Mouse (Mus musculus) kidney, postnatal 4 days (tissue): ENCODE results near the gene Plekha8.

Experiments used
- DNase-seq, 2 experiments: peaks; one replicate each; pipeline ENCODE4 v3.0.0; 2021; ENCODE audit warnings: mixed read lengths in 2 of 2

The Plekha8 gene

GRCm38 (mm10) chr6:54586911-54587310, 8.0 kb upstream of the Plekha8 start:
- DNase-seq: no peak

- no peak for DNase-seq
These were observed 7.2 kb upstream of the Plekha8 start for GRCm38 (mm10) chr6:54587683-54588082.

GRCm38 (mm10) chr6:54588212-54588611, 6.7 kb upstream of the Plekha8 start:
- DNase-seq: no peak

- no peak for DNase-seq
These were observed 4.2 kb upstream of the Plekha8 start for GRCm38 (mm10) chr6:54590691-54591090.

- DNase-seq: no peak
These were observed 3.1 kb upstream of the Plekha8 start for GRCm38 (mm10) chr6:54591778-54592177.

DNA sequence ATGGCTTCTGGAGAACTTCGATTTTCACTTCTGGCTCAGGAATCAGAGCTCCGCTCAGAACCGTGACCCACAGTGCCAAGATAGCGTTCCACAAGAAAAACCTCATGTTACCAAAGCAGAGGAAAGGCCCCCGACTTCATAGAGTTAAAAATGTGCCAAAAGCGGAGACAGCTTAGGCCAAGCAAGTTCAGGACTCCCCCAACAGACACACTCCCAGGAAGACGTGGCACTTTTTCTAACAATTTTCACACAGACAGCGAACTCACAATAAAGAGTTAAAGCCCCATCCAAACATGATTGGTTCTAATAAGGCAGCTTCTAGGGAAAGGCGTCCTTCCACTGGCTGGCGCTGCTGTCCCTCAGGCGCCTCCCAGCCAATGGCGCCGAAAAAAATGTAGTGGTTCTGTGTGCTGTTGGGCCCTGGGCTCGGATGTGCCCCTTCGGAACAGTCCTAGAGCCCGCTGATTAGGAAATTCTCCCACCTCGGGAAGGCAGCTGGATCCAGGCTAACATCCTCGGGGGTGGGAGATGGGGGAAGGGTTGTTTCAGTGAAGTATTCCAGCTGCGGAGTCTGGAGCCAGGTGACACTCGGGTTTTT, 1.9 kb upstream of the Plekha8 start:
- peak; percentile 95 to 97 for DNase-seq

DNA sequence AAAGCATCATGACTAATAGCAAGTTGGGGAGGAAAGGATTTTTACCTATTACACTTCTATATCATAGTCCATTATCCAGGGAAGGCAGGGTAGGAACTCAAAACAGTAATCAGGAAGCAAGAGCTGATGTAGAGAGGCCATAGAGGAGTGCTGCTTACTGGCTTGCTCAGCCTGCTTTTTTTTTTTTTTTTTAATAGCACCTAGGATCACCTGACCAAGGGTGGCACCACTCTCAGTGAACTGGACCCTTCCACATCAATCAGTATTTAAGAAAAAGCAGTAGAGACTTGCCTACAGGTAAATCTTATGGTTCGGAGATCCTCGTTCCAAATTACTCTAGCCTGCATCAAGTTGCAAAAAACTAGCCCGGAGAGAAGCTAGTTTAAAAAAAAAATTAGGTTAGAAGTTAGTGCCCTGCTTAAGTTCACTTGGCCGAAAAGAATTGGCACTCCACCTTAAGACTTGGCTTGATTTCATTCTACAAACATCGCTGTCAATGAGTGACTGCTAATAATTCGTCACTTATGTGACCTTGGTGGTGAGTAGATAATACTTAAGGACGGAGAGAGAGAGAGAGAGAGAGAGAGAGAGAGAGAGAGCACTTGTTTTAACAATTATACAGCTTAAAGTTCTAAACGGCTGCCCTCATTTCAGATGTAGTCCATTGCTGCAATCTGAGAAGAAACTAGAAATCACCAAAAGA, 994 bp upstream of the Plekha8 start:
- no peak for DNase-seq

GRCm38 (mm10) chr6:54595330-54595878, 493 bp downstream of the Plekha8 start:
- DNase-seq: no peak

- no peak for DNase-seq
These were observed 2.3 kb downstream of the Plekha8 start, which contains the start of gene Fkbp14 for GRCm38 (mm10) chr6:54597208-54597607. TSS of gene Fkbp14 (minus strand) at chr6:54597308.

DNA sequence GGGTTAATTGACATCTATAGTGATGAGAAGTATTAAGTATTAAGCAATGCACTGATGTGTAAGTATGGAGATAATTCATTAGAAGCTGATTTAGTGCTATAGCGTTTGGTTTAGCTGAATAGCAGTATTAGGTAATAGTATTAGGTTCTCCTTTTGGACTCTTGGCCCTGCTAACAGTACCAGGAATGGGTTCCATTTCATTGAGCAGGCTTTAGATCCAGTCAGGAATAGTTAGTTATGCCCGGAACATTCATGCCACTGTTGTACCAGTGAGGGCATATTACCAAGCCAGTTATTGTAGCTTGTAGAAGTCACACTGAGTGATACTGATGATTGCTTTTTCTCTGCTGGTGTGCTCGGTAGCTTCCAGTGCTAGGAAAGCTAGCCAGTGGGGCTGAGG, 2.8 kb downstream of the Plekha8 start:
- no peak for DNase-seq

DNA sequence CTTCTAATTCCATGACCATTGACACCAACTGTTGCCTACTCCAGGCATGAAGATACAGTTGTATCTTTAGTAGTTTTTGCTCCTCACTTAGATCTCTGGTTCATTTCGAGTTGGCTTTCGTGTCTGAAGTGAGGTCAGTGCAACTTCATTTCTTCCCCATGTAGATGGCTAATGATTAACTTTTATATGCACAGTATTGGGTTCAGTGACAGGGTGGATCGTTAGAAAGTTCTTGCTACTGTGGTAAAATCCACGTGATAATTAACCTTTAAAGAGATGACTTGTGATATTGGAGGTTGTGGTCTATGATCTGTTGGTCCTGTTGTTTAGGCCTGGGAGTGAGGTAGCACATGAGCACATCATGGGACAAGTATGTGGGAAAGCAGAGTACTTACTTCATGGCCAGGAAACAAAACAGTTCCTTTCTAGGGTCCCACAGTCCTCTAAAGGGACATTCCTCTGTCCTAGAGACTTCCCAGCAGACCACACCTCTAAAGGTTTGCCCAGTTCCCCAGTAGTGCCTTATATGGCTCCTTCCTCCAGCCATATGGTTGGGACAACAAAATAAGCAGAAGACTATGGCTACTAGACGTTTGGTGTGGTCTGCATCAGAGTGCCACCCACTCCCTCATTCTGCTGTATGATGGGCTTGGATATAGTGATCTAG, 5.9 kb downstream of the Plekha8 start:
- no peak for DNase-seq

DNA sequence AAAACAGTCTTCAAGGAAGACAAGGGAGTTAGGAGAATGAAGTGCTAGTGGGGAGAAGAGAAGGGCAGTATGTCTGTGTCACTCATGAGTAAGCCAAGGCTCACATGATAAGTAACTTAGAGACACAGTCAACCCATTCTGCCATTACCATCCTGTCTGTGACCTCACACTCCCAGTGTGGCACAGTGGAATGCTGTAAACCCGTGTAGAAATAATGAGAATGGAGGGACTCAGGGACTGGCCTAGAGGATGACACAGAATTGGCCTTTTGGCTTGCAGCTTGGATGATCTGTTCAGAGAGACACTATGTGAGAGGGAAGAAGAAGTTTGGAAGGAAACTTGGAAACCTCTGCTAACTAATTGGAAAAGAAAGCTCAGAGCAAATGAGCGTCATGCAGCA, 8.0 kb downstream of the Plekha8 start:
- no peak for DNase-seq

- peak; percentile 53 to 55 for DNase-seq
These were observed 9.2 kb downstream of the Plekha8 start for GRCm38 (mm10) chr6:54604001-54604715.

DNA sequence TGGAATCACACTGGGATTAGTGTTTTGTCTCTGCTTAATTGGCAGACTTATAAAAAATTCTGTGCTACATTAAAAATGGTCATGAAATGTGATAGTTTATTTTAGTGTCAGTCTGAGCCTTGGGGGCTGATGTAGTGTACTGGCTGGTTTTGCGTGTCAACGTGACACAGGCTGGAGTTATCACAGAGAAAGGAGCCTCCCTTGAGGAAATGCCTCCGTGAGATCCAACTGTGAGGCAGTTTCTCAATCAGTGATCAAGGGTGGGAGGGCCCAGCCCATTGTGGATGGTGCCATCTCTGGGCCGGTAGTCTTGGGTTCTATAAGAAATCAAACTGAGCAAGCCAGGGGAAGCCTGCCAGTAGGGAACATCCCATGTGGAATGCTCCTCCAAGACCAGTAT, 11.3 kb downstream of the Plekha8 start:
- DNase-seq: no peak

DNA sequence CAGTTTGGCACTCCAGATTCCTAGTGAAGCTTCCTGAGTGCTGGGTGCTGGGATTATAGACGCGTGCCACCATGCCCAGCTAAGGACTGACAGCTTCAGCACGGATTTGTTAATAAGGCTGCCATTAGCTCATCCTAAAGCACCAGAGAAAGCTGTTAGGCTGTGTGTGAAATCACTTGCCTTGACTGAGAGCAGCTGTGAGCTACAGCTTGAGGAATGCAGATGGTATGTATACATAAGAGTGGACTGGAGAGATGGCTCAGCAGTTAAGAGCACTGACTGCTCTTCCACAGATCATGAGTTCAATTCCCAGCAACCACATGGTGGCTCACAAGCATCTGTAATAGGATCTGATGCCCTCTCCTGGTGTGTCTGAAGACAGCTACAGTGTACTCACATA, 22.5 kb downstream of the Plekha8 start:
- no peak for DNase-seq

- peak; percentile 36 to 50 for DNase-seq
These were observed 24.6 kb downstream of the Plekha8 start for GRCm38 (mm10) chr6:54619530-54619929.

GRCm38 (mm10) chr6:54620357-54620756, 25.4 kb downstream of the Plekha8 start:
- no peak for DNase-seq

DNA sequence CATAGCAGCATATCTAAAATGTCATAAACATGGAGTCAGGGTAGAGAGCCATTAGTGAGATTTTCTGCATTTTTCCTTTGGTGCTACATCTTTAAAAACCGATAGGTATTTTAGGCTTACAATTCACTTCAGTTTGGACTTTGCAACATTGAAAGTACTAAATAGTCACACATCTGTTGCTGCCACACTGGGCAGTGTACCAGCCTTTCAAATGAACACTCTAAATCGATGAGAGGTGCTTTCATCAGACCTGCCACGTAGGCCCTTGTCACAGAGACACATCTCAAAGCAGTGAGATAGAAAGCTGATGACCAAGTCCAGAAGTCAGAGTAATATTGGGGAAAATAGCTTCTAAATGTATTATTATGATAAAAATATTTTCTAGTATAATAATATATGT, 33.5 kb downstream of the Plekha8 start:
- DNase-seq: no peak

- DNase-seq: peak; percentile 55 to 65
These were observed 34.8 kb downstream of the Plekha8 start for GRCm38 (mm10) chr6:54629734-54630133.

GRCm38 (mm10) chr6:54631462-54631861, 36.6 kb downstream of the Plekha8 start:
- peak; percentile 11 to 17 for DNase-seq

- no peak for DNase-seq
These were observed 45.0 kb downstream of the Plekha8 start for GRCm38 (mm10) chr6:54639877-54640276.

DNA sequence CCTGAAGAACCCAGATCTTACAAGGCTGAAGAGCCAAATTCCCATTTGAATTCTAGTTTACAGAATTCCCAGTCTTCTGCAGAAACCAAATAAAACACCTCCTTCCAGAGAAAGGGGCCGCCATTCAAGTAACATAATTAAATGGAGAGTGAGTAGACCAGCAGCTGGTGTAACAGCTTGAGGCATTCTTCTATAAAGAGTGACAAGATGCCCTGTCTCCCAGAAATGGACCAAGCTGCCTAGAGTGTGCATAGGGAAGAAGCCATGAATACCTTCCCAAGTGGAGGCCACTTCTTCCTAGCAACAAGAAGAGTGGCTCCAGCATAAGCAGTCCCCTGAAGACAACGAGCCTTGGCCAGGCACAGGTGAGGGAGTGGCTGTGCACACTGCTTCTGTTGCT, 47.0 kb downstream of the Plekha8 start:
- no peak for DNase-seq

DNA sequence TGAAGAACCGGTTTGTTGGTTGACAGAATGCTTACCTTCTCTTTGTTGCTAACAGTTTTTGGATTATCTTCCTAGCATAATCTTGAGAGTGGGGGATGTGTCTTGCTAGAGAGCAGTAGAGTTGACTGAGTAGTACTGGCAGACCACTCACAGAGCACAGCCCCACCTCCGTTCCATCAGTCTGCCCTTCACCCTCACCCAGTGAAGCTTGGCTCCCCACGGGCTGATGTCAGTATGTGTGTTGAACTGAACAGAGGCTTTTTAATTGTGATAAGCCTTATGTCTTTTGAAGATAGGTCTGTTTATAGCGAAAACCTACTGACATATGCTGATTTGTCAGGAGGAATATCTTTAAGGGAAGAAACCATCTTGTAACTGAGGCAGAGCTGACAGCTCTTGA, 48.3 kb downstream of the Plekha8 start:
- DNase-seq: no peak
